Mouse (Mus musculus) kidney, adult 18-20 months (tissue): ENCODE measurements around the gene Pdcd4.

ENCODE experiments used
- DNase-seq: peaks from one replicate; pipeline ENCODE4 v3.0.0; 2021

Gene Pdcd4

DNA sequence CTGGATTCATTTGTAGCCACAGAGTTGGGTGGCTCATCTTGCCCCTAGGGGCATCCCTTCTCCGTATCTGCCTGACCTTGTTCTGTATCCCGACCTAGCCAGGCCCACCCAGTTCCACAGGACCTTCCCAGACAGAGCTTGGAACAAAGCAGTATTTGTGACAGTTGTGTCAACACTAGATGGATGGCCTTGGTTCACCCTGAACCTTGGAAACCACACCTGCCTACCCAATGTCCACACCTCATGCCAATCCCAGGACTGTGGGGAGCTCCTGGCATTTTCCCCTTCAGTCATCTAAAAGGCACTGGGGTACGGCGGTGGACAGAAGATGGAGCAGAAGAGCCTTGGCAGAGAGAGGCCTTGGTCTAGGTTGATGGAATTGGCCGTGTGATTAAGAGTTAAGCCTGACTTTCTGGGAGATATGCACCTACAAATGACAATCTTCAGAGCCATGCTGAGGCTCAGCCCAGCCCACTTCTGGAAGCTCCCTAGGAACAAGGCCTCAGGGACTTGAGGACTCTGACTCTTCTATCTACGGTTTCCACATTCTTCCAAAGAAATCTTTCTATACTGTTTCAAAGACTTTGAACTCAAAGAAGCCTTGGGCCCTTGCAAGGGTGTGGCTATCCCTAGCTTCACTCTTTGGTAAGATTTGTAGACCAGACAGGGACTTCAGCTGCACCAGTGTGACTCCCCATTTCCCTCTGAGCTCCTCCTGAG is 18.9 kb upstream of the Pdcd4 start:
- DNase-seq, result no peak

DNA sequence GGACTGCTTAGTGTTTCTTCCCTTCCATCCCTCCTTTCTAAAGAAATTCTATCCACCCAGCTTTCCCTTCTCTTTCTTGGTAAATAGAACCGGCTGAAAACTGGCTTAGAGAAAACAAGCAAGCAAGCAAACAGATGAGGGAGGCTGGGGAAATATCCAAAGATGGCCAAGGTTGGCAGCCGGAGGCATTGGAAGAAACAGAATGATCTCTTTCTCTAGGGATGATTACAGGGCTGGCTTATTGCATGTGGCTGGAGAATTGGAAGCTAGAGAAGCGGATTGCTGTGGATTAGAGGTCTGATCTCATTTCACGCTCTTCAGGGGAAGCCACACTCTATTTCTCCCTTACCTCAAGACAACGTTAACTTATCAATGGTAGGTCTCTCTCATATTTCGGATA is 16.8 kb upstream of the Pdcd4 start:
- DNase-seq, result no peak

- DNase-seq, result no peak
These were observed 14.3 kb upstream of the Pdcd4 start for GRCm38 (mm10) chr19:53877779-53878178.

GRCm38 (mm10) chr19:53880460-53880859 is 11.6 kb upstream of the Pdcd4 start:
- DNase-seq, result no peak

GRCm38 (mm10) chr19:53881786-53882185 is 10.2 kb upstream of the Pdcd4 start:
- DNase-seq, result no peak

DNA sequence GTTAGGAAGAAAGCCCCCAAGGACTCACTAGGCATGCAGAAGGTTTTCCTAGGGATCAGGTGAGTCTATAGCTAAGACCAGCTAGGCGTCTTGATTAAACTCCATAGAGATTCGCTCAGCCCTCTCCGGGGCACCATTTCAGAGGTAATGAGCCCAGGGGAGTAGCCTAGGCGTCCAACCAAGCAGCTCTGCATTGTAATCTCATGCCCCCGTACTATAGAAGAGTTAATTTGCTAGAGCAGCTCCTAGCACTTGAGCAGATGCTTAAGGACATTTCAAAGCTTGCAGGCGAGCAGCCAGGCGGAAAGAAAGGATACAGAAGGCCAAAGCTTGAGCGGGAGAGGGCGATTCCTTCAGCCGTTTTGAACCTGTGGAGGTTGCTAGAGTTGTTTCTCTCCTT is 6.6 kb upstream of the Pdcd4 start:
- DNase-seq, result no peak

DNA sequence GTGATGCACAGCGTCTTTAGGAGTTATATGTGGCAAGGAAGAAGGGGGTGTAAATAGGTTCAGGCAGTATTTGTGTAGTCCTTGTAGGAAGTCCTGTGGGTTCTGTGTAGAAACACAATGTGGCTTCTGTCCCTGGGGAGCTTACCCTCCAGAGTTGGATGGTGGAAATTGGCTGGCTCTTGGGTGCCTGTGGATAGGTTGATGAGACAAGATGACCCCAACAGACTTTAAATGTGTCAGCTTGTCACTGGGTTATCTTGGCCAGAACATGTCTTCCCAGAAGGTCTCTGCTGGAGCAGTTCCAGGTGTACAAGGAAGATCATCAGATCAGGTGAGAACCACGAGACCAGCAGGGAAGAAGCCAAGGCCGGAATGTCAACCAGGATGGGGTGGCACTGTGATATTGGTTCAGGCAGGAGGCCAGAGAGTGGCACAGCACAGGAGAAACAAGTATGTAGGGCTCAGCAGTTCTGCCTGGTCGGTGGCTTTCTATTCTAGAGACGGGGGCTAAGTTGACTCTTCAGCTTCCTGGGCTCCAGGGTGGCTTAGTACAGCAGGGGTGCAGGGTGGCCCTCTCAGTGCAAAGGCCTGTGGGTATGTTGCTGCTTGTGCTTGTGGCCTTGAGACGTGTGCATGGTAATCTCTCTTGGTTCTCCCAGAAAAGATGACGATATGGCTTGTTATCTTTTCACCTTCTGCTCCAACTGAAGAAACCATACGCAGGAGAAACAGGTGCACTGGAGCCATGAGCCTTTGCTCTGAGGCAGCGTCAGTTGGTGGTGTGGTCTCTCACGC is 5.3 kb upstream of the Pdcd4 start:
- no peak for DNase-seq

GRCm38 (mm10) chr19:53887822-53888221 is 4.2 kb upstream of the Pdcd4 start:
- no peak for DNase-seq

GRCm38 (mm10) chr19:53888331-53888730 is 3.7 kb upstream of the Pdcd4 start:
- no peak for DNase-seq

DNA sequence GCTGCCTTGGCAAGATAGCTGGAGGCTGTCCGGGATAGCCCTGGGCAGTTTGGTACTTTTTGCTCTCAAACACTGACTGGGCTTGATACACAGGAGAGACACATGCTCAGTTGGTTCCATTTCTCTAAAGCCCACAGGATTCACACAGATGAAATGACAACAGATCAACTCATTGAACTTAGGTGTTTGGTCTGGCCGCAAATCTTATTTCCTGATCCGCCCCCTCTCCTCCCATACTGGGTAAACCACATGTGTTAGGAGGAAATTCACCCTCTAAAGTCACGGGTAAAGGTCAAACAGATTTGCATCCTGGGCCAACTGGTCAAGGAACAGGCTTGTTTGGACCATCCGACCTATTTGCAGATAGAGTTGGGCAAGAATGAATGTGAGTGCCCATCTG is 2.5 kb upstream of the Pdcd4 start:
- no peak for DNase-seq

DNA sequence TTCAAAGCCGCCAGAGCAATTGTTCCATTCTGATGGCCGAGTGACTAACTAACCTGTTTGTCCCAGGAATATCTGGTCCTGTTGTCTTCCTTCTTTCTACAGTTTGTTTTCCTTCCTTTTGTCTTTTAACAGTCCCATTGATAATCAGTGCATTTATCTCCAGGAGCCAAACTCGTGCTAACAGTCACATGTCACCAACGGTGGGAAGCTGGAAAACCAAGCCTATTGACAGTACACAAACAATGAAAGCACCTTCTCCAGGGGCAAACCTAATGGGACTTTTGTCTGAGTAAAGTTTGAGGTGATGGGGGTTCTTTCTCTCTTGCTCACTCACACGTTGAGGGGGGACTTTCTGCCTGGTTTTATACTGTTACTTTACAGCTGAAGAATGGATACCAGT is 1.8 kb upstream of the Pdcd4 start:
- DNase-seq, result no peak

DNA sequence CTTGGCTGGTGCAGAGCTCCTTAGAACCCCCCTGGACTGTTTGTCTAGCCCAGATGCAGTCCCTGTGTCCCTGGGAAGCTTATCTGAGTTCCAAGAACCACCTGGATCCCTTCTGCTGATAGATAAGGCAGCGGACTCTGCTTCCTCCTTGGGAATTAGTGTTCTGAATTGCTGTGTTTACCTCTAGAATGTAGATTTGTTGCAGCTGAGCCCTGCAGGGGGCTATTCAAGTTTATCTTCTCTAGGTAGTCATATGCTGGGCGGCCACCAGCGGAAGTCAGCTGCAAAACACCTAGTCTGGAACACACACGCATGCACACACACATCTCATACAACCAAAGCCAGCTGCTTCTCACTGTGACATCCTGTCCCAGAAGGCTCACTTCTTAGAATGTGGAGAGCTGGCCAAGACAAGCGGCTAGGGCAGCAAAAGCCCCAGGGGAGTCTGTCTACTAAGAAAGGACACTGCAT is 1.2 kb upstream of the Pdcd4 start:
- no peak for DNase-seq

- DNase-seq, result no peak
These were observed 462 bp upstream of the Pdcd4 start for GRCm38 (mm10) chr19:53891569-53891968.

GRCm38 (mm10) chr19:53892838-53893359 is 868 bp downstream of the Pdcd4 start:
- DNase-seq, result no peak

DNA sequence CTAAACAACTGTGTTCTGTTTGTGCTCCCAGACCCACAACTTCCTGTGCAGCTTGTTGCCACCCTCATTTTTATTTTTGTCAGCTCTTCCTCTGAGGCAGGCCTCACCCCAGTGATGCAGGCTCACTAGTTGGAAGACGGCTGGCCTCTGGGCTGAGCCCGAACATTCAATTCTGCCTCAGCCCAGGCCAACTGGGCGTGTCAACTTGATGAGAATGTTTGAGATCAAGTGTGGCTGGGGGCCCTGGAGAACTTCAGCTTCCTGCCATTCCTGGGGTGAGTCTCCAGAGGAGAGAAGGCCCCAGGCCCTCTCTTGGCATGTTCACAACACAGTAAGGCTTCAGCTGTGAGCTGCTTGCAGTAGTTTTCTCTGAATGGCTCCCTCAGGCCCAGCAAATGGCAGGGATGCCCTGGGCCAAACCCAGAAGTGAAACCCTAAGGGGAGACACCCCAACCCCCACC is 1.7 kb downstream of the Pdcd4 start:
- DNase-seq, result no peak

DNA sequence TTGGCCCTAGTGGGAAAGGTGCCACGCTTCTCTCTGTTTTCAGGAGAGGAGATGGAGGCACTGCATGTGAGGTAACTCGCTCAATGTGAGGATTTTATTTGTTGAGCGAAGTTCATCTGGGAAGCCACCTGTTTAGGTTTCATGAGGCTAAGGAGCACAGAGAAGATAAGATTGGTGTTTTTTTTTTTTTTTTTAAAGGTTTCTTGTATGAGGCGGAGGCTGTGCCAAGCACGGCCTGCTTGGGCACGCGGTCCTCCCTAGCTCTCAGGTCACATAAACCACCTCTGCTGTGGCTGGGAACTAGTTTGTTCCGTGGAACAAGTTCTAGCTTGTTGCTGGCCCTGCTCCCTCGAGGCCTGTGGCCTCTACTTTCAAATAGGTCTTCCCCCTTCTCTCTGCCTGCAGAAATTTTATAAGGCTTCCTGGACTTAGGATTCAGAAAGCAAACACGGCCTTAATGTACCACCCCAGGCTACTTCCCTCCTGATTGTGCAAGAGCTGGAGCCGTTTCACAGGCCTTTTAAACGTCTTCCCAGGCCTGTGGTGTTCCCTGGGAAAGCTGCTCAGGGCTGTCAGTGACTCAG is 2.6 kb downstream of the Pdcd4 start:
- peak; percentile 35 for DNase-seq

- no peak for DNase-seq
These were observed 6.0 kb downstream of the Pdcd4 start for GRCm38 (mm10) chr19:53898046-53898445.

DNA sequence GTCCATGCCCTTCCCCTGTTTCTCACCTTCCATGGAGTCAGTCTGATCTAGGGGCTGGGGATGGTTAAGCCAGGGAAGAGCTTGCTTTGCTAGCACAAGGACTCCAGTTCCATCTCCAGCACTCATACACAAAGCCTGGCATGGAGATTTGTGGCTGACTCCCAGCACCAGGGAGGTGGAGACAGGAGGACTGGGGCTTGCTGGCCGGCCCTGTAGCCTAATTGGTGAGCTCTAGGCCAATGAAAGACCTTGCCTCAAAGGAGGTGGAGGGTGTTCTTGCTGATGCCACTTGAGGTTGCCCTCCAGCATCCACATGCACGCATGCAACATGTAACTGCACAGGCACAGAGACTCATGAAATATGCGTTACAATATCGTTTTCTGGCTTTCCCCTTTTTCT is 6.5 kb downstream of the Pdcd4 start:
- DNase-seq, result no peak

- no peak for DNase-seq
These were observed 7.2 kb downstream of the Pdcd4 start for GRCm38 (mm10) chr19:53898970-53899900.

- no peak for DNase-seq
These were observed 8.0 kb downstream of the Pdcd4 start for GRCm38 (mm10) chr19:53899941-53900610.

DNA sequence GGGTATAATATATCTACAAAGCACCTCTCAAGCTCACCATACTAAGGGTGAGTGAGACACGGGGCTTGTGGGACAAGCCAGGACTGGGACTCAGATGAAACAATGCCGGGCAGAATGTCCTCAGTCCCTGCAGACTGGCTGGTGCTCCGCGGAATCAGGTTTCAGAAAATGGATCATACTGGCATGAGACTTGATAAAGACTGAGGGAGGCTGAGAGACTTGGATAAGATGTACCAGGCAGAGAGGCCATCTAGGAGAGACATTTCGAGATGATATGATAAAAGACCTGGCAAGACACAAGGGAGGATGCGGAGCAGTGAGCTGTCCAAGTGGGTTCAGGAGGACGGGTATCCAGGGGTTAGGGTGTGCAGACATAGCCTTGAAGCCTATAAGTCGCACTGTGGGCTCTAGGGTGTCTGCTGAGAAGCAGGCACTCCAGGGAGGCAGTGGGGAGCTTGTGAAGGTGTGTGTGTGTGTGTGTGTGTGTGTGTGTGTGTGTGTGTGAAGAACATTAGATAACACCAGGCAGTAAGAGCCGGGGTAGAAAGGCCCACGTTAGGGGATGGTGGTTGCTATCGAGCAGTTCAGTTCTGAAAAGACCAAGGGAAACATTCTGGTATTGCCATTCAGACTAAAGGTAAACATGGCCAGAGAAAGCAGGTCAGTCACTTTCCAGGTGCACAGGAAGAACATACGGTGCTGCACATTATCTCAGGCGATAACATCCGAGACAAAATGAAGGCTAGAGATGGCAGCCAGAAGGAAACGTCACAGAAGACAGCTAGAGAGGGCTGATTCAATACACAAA is 10.1 kb downstream of the Pdcd4 start:
- DNase-seq, result no peak
